Mouse (Mus musculus): ENCODE data around the gene Lfng. TPM values are rescaled to one million over a fixed set of nuclear protein-coding genes. Genes with fewer than 3 reads are reported as not detected.
A peak's percentile ranks its signal among the peaks of the same experiment; 100 is the strongest.

Lfng gene
- polyA plus RNA-seq, 1 experiment: 2.6 TPM

GRCm38 (mm10) chr5:140601712-140602111, 5.4 kb upstream of the Lfng start:
- Histone ChIP-seq H3K4me1 (ENCODE audit: control insufficient read depth) (peaks cover 51% of the 10 kb centered on the region), H3K9me3 (ENCODE audit: control insufficient read depth, low read length) (0 out of 2 replicates have a peak, but pooled peaks cover 3% of the 10 kb centered on the region), H3K4me3 (replicated peaks) (no peak overlapping the region), H3K27me3 (ENCODE audit: control insufficient read depth) (peaks cover 71% of the 10 kb centered on the region), H3K36me3 (ENCODE audit: control insufficient read depth) (no peaks in the 10 kb centered on the region)
- TF ChIP-seq TAL1 (IDR thresholded peaks at IDR 0.05; ENCODE audit: low read length): no peak
- no peak for TF ChIP-seq GATA1 (IDR thresholded peaks at IDR 0.05; ENCODE audit: low read length)

DNA sequence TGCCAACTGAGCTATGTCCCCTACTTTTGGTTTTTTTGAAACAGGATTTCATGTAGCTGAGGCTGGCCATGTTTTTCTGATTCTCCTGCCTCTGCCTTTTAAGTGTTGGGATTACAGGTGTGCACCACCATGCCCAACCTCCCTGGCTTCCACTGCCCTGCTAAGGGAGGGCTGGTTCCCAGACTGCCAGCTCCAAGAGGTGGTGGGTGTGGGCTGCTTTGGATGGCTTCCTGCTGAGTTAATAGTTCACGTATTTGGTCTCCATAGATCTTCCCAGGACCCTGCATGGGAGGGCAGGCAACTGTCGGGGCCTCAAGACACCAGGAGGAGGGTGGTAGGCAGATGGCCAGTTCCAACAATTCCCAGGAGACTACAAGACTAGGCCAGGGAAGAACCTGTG, 4.6 kb upstream of the Lfng start:
- TF ChIP-seq TAL1 (IDR thresholded peaks at IDR 0.05; ENCODE audit: low read length) (no peak), GATA1 (IDR thresholded peaks at IDR 0.05; ENCODE audit: low read length) (no peak)
- H3K4me1 ChIP-seq (ENCODE audit: control insufficient read depth): peaks cover 51% of the 10 kb centered on the region
- no peak overlapping the region for H3K4me3 ChIP-seq (replicated peaks)
- H3K9me3 ChIP-seq (ENCODE audit: control insufficient read depth, low read length): peaks cover 7% of the 10 kb centered on the region; the same call in 1 of the 2 replicates
- H3K27me3 ChIP-seq (ENCODE audit: control insufficient read depth): peaks cover 79% of the 10 kb centered on the region
- no peaks in the 10 kb centered on the region for H3K36me3 ChIP-seq (ENCODE audit: control insufficient read depth)

DNA sequence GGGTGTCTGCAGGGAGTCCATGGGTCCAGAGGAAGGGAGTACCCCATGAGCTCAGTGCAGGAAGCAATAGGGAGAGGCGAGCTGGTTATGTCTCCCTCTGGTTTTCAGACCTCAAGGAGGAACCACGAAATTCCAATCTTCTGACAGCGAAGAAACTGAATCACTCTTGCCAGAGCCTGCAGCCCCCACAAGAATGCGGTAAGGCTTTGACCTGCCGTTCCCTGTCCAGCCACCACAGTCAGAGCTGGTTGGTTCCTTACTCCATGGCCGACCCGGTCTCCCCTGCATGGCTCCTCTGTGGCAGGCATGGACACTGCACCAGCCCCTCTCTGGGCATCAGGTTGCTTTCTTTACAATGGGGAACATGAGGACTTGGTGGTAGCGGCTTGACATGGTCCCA, 2.7 kb upstream of the Lfng start:
- peaks cover 55% of the 10 kb centered on the region for H3K4me1 ChIP-seq (ENCODE audit: control insufficient read depth)
- peaks cover 7% of the 10 kb centered on the region; the same call in 1 of the 2 replicates for H3K9me3 ChIP-seq (ENCODE audit: control insufficient read depth, low read length)
- peaks cover 91% of the 10 kb centered on the region for H3K27me3 ChIP-seq (ENCODE audit: control insufficient read depth)
- TF ChIP-seq TAL1 (IDR thresholded peaks at IDR 0.05; ENCODE audit: low read length): no peak
- TF ChIP-seq GATA1 (IDR thresholded peaks at IDR 0.05; ENCODE audit: low read length): no peak
- peaks cover 2% of the 10 kb centered on the region for H3K36me3 ChIP-seq (ENCODE audit: control insufficient read depth)
- no peak overlapping the region for H3K4me3 ChIP-seq (replicated peaks)

DNA sequence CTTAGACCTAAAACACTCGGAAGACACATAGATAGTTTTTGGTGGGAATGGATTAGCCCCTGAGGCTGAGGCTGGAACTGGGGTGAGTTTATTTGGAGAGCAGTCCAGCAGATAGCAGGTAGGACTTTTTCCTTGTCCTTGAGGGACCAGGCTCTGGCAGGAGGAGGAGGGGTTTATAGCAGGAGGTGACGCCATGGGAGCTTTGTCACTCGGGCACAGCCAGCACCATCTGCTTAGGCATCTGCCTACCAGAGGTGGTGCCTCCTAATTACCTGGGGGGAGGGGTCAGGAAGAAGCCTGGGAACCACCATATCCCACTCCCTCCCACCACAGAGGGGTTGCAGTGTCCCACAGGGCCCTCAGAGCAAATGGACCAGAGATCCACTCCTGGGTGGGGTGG, 1.9 kb upstream of the Lfng start:
- Histone ChIP-seq H3K27me3 (ENCODE audit: control insufficient read depth) (peaks cover 92% of the 10 kb centered on the region), H3K4me1 (ENCODE audit: control insufficient read depth) (peaks cover 59% of the 10 kb centered on the region), H3K36me3 (ENCODE audit: control insufficient read depth) (peaks cover 8% of the 10 kb centered on the region), H3K4me3 (replicated peaks) (no peak overlapping the region), H3K9me3 (ENCODE audit: control insufficient read depth, low read length) (peaks cover 7% of the 10 kb centered on the region; the same call in 1 of the 2 replicates)
- TF ChIP-seq TAL1 (IDR thresholded peaks at IDR 0.05; ENCODE audit: low read length) (no peak), GATA1 (IDR thresholded peaks at IDR 0.05; ENCODE audit: low read length) (no peak)

GRCm38 (mm10) chr5:140606386-140606785, 734 bp upstream of the Lfng start:
- Histone ChIP-seq H3K36me3 (ENCODE audit: control insufficient read depth) (peaks cover 19% of the 10 kb centered on the region), H3K27me3 (ENCODE audit: control insufficient read depth) (peaks cover 92% of the 10 kb centered on the region), H3K4me1 (ENCODE audit: control insufficient read depth) (peaks cover 71% of the 10 kb centered on the region), H3K4me3 (replicated peaks) (peak overlapping the region; percentile 83), H3K9me3 (ENCODE audit: control insufficient read depth, low read length) (peaks cover 7% of the 10 kb centered on the region; the same call in 1 of the 2 replicates)
- TF ChIP-seq TAL1 (IDR thresholded peaks at IDR 0.05; ENCODE audit: low read length) (no peak), GATA1 (IDR thresholded peaks at IDR 0.05; ENCODE audit: low read length) (no peak)

DNA sequence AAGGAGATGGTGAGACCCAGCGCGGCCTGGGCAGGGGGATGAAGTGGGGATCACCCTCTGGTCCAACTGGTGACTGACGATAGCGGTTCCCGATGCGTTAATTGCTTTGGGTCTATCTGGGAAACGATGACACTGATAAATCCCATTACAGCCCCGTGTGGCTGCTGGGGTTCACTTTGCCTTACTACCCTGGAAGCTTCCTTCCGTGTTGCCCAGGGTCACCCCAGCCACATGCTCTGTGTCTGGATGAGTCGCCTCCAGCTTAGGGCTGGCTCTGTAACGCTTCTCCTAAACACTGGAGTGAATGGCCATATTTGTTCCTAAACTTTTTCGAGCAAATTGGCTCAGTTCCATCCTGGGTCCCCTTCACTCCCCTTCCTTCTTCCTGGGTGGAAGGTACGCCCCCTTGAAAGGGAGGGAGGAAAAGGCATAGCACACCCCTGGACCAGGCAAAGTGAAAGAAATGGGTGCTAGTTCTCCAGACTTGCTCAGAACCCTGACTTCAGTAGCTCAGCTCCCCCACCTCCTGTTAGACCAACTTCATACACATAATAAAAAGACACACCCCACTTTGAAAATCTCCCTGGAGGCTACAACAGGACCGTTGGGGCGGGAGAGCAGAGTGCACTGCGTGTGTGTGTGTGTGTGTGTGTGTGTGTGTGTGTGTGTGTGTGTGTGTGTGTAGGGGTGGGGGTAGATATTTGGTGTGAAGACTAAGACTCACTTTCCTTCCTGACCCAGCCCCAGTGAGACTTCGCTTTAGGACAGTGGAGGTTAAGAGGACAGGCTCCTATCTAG, 915 bp downstream of the Lfng start:
- H3K27me3 ChIP-seq (ENCODE audit: control insufficient read depth): peaks cover 89% of the 10 kb centered on the region
- TF ChIP-seq TAL1 (IDR thresholded peaks at IDR 0.05; ENCODE audit: low read length) (no peak), GATA1 (IDR thresholded peaks at IDR 0.05; ENCODE audit: low read length) (no peak)
- peaks cover 36% of the 10 kb centered on the region for H3K36me3 ChIP-seq (ENCODE audit: control insufficient read depth)
- peaks cover 15% of the 10 kb centered on the region for H3K9me3 ChIP-seq (ENCODE audit: control insufficient read depth, low read length)
- H3K4me1 ChIP-seq (ENCODE audit: control insufficient read depth): peaks cover 87% of the 10 kb centered on the region
- peak overlapping the region; percentile 83 for H3K4me3 ChIP-seq (replicated peaks)

GRCm38 (mm10) chr5:140608634-140609015, 1.5 kb downstream of the Lfng start:
- peak overlapping the region; percentile 83 for H3K4me3 ChIP-seq (replicated peaks)
- H3K36me3 ChIP-seq (ENCODE audit: control insufficient read depth): peaks cover 42% of the 10 kb centered on the region
- peaks cover 15% of the 10 kb centered on the region for H3K9me3 ChIP-seq (ENCODE audit: control insufficient read depth, low read length)
- peaks cover 84% of the 10 kb centered on the region for H3K27me3 ChIP-seq (ENCODE audit: control insufficient read depth)
- peaks cover 91% of the 10 kb centered on the region for H3K4me1 ChIP-seq (ENCODE audit: control insufficient read depth)
- TF ChIP-seq TAL1 (IDR thresholded peaks at IDR 0.05; ENCODE audit: low read length) (no peak), GATA1 (IDR thresholded peaks at IDR 0.05; ENCODE audit: low read length) (no peak)

DNA sequence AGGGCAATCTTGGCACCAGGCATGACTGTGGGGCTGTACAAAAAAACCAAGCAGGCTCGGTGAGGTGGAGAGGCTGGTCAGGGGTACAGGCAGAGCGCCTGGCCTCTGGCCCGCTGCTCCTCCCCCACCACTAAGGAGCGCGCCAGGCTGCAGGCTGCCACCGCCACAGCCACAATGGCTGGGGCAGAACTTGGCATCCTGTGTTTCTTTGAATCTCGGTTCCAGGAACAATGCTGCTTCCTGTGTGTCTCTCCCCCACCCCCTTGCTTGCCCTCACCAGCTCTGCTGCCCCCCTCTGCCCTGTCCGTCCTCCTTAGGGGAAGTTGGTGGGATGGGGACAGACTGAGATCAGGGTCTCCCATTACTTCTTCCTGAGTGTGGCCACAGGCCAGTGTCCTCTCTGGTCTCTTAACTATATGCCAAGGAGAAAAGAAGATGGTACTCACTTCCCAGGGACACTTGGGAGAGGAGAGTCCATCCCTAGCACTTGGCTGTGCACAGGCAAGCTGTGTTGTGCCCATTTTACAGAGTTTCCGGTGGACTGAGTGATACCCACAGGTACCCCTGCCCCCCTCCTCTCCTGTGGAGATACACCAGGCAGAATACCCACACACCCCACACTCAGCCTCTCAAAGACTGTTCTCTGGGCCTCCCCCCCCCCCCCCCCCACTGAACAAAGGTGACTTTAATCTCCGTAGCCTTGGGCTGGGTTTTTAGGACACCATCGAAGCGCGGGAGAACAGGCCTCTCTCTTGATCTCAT, 2.6 kb downstream of the Lfng start:
- TF ChIP-seq GATA1 (IDR thresholded peaks at IDR 0.05; ENCODE audit: low read length) (no peak), TAL1 (IDR thresholded peaks at IDR 0.05; ENCODE audit: low read length) (no peak)
- Histone ChIP-seq H3K9me3 (ENCODE audit: control insufficient read depth, low read length) (peaks cover 15% of the 10 kb centered on the region), H3K4me1 (ENCODE audit: control insufficient read depth) (peaks cover 97% of the 10 kb centered on the region), H3K4me3 (replicated peaks) (peak overlapping the region; percentile 83), H3K36me3 (ENCODE audit: control insufficient read depth) (peaks cover 52% of the 10 kb centered on the region), H3K27me3 (ENCODE audit: control insufficient read depth) (peaks cover 73% of the 10 kb centered on the region)

Measured in erythroblast, embryonic 14.5 days (primary cell).